Comparison of ENCODE assay signal across 11 mouse cellular contexts in genomic region chr1:185209641-185210176, GRCm38 (mm10). TPM values are rescaled to one million over a fixed set of nuclear protein-coding genes. Genes with fewer than 3 reads are reported as not detected.
DNase-seq lines count a peak whose midpoint lies in the region; ATAC-seq and TF ChIP-seq lines count a peak whose summit lies in the region.
"Had no signal": no experiment of that assay in that cellular context is flagged by ENCODE, and none has a peak within 500 bp of the region (broad histone marks: within the 10 kb centered on the region; RNA-seq: fewer than 3 reads in every experiment).

No protein-coding gene starts in this region.

- DNase-seq in forebrain, embryonic 10.5 days (ENCODE audit: extremely low spot score, low spot score) = no peak
- no peak for DNase-seq in midbrain, embryonic 14.5 days
- DNase-seq in stomach, postnatal 0 days (ENCODE audit: low spot score) = peak; percentile 31
- DNase-seq in spleen, adult 12 weeks (ENCODE audit: low spot score) = no peak
- no peak for DNase-seq in adrenal gland, postnatal 10 days
- DNase-seq: cerebellum, postnatal 10 days; gastrocnemius, postnatal 14 days had no signal

- TF ChIP-seq CTCF in stomach, postnatal 0 days (IDR thresholded peaks at IDR 0.05; ENCODE audit: low read depth) = peak; percentile 28; the same call in 1 of the 2 replicates

- H3K4me1 ChIP-seq in forebrain, embryonic 13.5 days = peaks cover 14% of the 10 kb centered on the region
- peaks cover 20% of the 10 kb centered on the region for H3K4me1 ChIP-seq in forebrain, embryonic 10.5 days
- peaks cover 16% of the 10 kb centered on the region for H3K4me1 ChIP-seq in midbrain, embryonic 15.5 days
- H3K4me1 ChIP-seq in midbrain, embryonic 14.5 days (ENCODE audit: control insufficient read depth, insufficient read depth, low read length) = peaks cover 9% of the 10 kb centered on the region
- peaks cover 18% of the 10 kb centered on the region for H3K4me1 ChIP-seq in intestine, embryonic 15.5 days (replicated peaks)
- H3K4me1 ChIP-seq in stomach, postnatal 0 days (replicated peaks; ENCODE audit: control insufficient read depth, insufficient read depth) = 0 out of 2 replicates have a peak, but pooled peaks cover 2% of the 10 kb centered on the region

- H3K9me3 ChIP-seq in forebrain, embryonic 13.5 days (replicated peaks) = no peaks in the 10 kb centered on the region
- no peaks in the 10 kb centered on the region for H3K9me3 ChIP-seq in forebrain, embryonic 10.5 days
- H3K9me3 ChIP-seq in midbrain, embryonic 15.5 days = no peaks in the 10 kb centered on the region
- H3K9me3 ChIP-seq in midbrain, embryonic 14.5 days (ENCODE audit: control insufficient read depth, low read length) = no peaks in the 10 kb centered on the region
- no peaks in the 10 kb centered on the region for H3K9me3 ChIP-seq in intestine, embryonic 15.5 days
- no peaks in the 10 kb centered on the region for H3K9me3 ChIP-seq in stomach, postnatal 0 days (ENCODE audit: control insufficient read depth, low read length)
- H3K9me3 ChIP-seq: megakaryocyte, embryonic 14.5 days had no signal

- H3K36me3 ChIP-seq in forebrain, embryonic 13.5 days (ENCODE audit: poor library complexity, severe bottlenecking) = peaks cover 6% of the 10 kb centered on the region; the same call in 1 of the 2 replicates
- peaks cover 9% of the 10 kb centered on the region for H3K36me3 ChIP-seq in forebrain, embryonic 10.5 days (replicated peaks)
- H3K36me3 ChIP-seq in midbrain, embryonic 15.5 days (replicated peaks) = no peaks in the 10 kb centered on the region
- H3K36me3 ChIP-seq in midbrain, embryonic 14.5 days (ENCODE audit: control insufficient read depth, insufficient read depth, low read length) = peaks cover 4% of the 10 kb centered on the region; the same call in 1 of the 2 replicates
- no peaks in the 10 kb centered on the region for H3K36me3 ChIP-seq in intestine, embryonic 15.5 days
- no peaks in the 10 kb centered on the region; the same call in 1 of the 2 replicates for H3K36me3 ChIP-seq in stomach, postnatal 0 days (ENCODE audit: control insufficient read depth, insufficient read depth, low read length)

- ATAC-seq in forebrain, embryonic 13.5 days = 0 out of 2 replicates have a peak, but pooled peaks have one; percentile 13
- peak; percentile 45; the same call in 1 of the 2 replicates for ATAC-seq in midbrain, embryonic 15.5 days (replicated peaks)
- ATAC-seq in midbrain, embryonic 14.5 days (ENCODE audit: low FRiP score, low TSS enrichment) = no peak
- peak; percentile 91 for ATAC-seq in intestine, embryonic 15.5 days
- peak; percentile 58 for ATAC-seq in stomach, postnatal 0 days (ENCODE audit: low FRiP score, low TSS enrichment)

- H3K27ac ChIP-seq in forebrain, embryonic 13.5 days = no peak overlapping the region
- no peak overlapping the region for H3K27ac ChIP-seq in forebrain, embryonic 10.5 days
- no peak overlapping the region for H3K27ac ChIP-seq in midbrain, embryonic 15.5 days
- no peak overlapping the region for H3K27ac ChIP-seq in midbrain, embryonic 14.5 days (replicated peaks; ENCODE audit: low read depth, low read length)
- no peak overlapping the region for H3K27ac ChIP-seq in intestine, embryonic 15.5 days
- no peak overlapping the region for H3K27ac ChIP-seq in stomach, postnatal 0 days (replicated peaks)

- H3K4me2 ChIP-seq in forebrain, embryonic 13.5 days = no peak overlapping the region
- no peak overlapping the region for H3K4me2 ChIP-seq in midbrain, embryonic 15.5 days
- no peak overlapping the region for H3K4me2 ChIP-seq in midbrain, embryonic 14.5 days (ENCODE audit: low read length)
- H3K4me2 ChIP-seq in intestine, embryonic 15.5 days (replicated peaks) = no peak overlapping the region
- H3K4me2 ChIP-seq in stomach, postnatal 0 days (replicated peaks; ENCODE audit: low read depth) = no peak overlapping the region

- TF ChIP-seq EP300 in stomach, postnatal 0 days (optimal IDR thresholded peaks at IDR 0.05) = no peak

- H3K4me3 ChIP-seq in forebrain, embryonic 13.5 days = no peak overlapping the region
- H3K4me3 ChIP-seq in forebrain, embryonic 10.5 days = no peak overlapping the region
- no peak overlapping the region for H3K4me3 ChIP-seq in midbrain, embryonic 15.5 days
- H3K4me3 ChIP-seq in midbrain, embryonic 14.5 days (replicated peaks; ENCODE audit: low read depth, low read length) = no peak overlapping the region
- H3K4me3 ChIP-seq in intestine, embryonic 15.5 days (replicated peaks) = no peak overlapping the region
- no peak overlapping the region for H3K4me3 ChIP-seq in stomach, postnatal 0 days (ENCODE audit: low read depth, low read length)
- H3K4me3 ChIP-seq: megakaryocyte, embryonic 14.5 days had no signal

- 41% methylated on average over 8 of the region's 8 CpGs for WGBS in forebrain, embryonic 13.5 days
- 35% methylated on average over 8 of the region's 8 CpGs for WGBS in forebrain, embryonic 10.5 days
- 38% methylated on average over 8 of the region's 8 CpGs for WGBS in midbrain, embryonic 15.5 days
- 38% methylated on average over 8 of the region's 8 CpGs for WGBS in midbrain, embryonic 14.5 days
- 27% methylated on average over 8 of the region's 8 CpGs for WGBS in intestine, embryonic 15.5 days
- WGBS in stomach, postnatal 0 days = 33% methylated on average over 8 of the region's 8 CpGs

- H3K9ac ChIP-seq in forebrain, embryonic 13.5 days = no peak overlapping the region
- no peak overlapping the region for H3K9ac ChIP-seq in midbrain, embryonic 15.5 days
- no peak overlapping the region for H3K9ac ChIP-seq in midbrain, embryonic 14.5 days (replicated peaks; ENCODE audit: low read length)
- H3K9ac ChIP-seq in intestine, embryonic 15.5 days = no peak overlapping the region
- no peak overlapping the region for H3K9ac ChIP-seq in stomach, postnatal 0 days (ENCODE audit: low read length)

- H3K27me3 ChIP-seq in forebrain, embryonic 13.5 days = no peaks in the 10 kb centered on the region
- H3K27me3 ChIP-seq in forebrain, embryonic 10.5 days (ENCODE audit: poor library complexity, severe bottlenecking) = no peaks in the 10 kb centered on the region
- no peaks in the 10 kb centered on the region for H3K27me3 ChIP-seq in midbrain, embryonic 15.5 days (replicated peaks)
- H3K27me3 ChIP-seq in midbrain, embryonic 14.5 days (ENCODE audit: control insufficient read depth, insufficient read depth, low read length) = no peaks in the 10 kb centered on the region
- H3K27me3 ChIP-seq in intestine, embryonic 15.5 days (replicated peaks) = no peaks in the 10 kb centered on the region
- no peaks in the 10 kb centered on the region for H3K27me3 ChIP-seq in stomach, postnatal 0 days (ENCODE audit: control insufficient read depth, insufficient read depth, low read length)
- H3K27me3 ChIP-seq: megakaryocyte, embryonic 14.5 days had no signal

RNA-seq across cellular contexts. Expression of gene Rab3gap2, which starts 5.8 kb away (rescaled TPM):
- polyA plus RNA-seq in forebrain, embryonic 13.5 days (2015; fragmentation: Nextera tagmentation; extraction: Ambion mirVana) = 19.3 and 21.9 TPM in 2 replicates
- 18.4 and 19.0 TPM in 2 replicates for polyA plus RNA-seq in forebrain, embryonic 10.5 days (2016; fragmentation: Nextera tagmentation; extraction: Ambion mirVana)
- polyA plus RNA-seq in midbrain, embryonic 15.5 days (2015; fragmentation: Nextera tagmentation; extraction: Ambion mirVana) = 25.0 and 26.9 TPM in 2 replicates
- polyA plus RNA-seq in midbrain, embryonic 14.5 days (2014; fragmentation: Nextera tagmentation; extraction: Ambion mirVana) = 20.6 and 26.5 TPM in 2 replicates
- 24.5 and 24.6 TPM in 2 replicates for polyA plus RNA-seq in intestine, embryonic 15.5 days (2015; fragmentation: Nextera tagmentation; extraction: Ambion mirVana)
- polyA plus RNA-seq in stomach, postnatal 0 days (2015; fragmentation: Nextera tagmentation; extraction: Ambion mirVana) = 12.0 and 13.1 TPM in 2 replicates
- 10 to 100 TPM; 31.9 to 36.3 TPM for total RNA-seq in adrenal gland, postnatal 10 days (2021)
